Mouse (Mus musculus) adrenal gland, postnatal 25 days (tissue): Measurements from ENCODE around the gene Hoxc9. TPM values are rescaled to one million over a fixed set of nuclear protein-coding genes. Genes with fewer than 3 reads are reported as not detected.

Experiments used
- DNase-seq: peaks from one replicate; pipeline ENCODE4 v3.0.0; 2021; ENCODE audit warnings: mixed read lengths
- total RNA-seq: library from RNA; stranded (reverse); gene quantifications from 2 replicates; pipeline ENCODE4 v1.2.3, GENCODE M21; 2021

The Hoxc9 gene
- total RNA-seq, 1 experiment from 2014 or later: 0.85 TPM

- DNase-seq: no peak
These were observed 20.2 kb upstream of the Hoxc9 start for GRCm38 (mm10) chr15:102955833-102956640.

GRCm38 (mm10) chr15:102956906-102957305 lies 19.3 kb upstream of the Hoxc9 start:
- no peak for DNase-seq

- DNase-seq: no peak
These were observed 16.5 kb upstream of the Hoxc9 start for GRCm38 (mm10) chr15:102959663-102960191.

GRCm38 (mm10) chr15:102961728-102962127 lies 14.5 kb upstream of the Hoxc9 start:
- no peak for DNase-seq

- no peak for DNase-seq
These were observed 13.7 kb upstream of the Hoxc9 start for GRCm38 (mm10) chr15:102962492-102962891.

- DNase-seq: no peak
These were observed 13.0 kb upstream of the Hoxc9 start for GRCm38 (mm10) chr15:102963259-102963658.

GRCm38 (mm10) chr15:102963671-102964640 lies 12.3 kb upstream of the Hoxc9 start:
- DNase-seq: no peak

- DNase-seq: no peak
These were observed 11.0 kb upstream of the Hoxc9 start for GRCm38 (mm10) chr15:102965003-102965891.

- peak; percentile 89 for DNase-seq
These were observed 10.1 kb upstream of the Hoxc9 start for GRCm38 (mm10) chr15:102965892-102966775.

GRCm38 (mm10) chr15:102966776-102967311 lies 9.4 kb upstream of the Hoxc9 start, which contains the start of gene Hoxc10:
Gene Hoxc10, plus strand, starts transcription at chr15:102966796.
- no peak for DNase-seq

- DNase-seq: no peak
These were observed 9.0 kb upstream of the Hoxc9 start, which contains the start of gene Hoxc5 for GRCm38 (mm10) chr15:102967312-102967510. Gene Hoxc5, plus strand, starts transcription at chr15:102967443.

GRCm38 (mm10) chr15:102967511-102968397 lies 8.5 kb upstream of the Hoxc9 start:
- no peak for DNase-seq

GRCm38 (mm10) chr15:102969296-102969695 lies 6.9 kb upstream of the Hoxc9 start:
- DNase-seq: no peak

GRCm38 (mm10) chr15:102970740-102971139 lies 5.5 kb upstream of the Hoxc9 start:
- DNase-seq: no peak

GRCm38 (mm10) chr15:102972254-102972653 lies 4.0 kb upstream of the Hoxc9 start:
- DNase-seq: no peak

- no peak for DNase-seq
These were observed 3.5 kb upstream of the Hoxc9 start for GRCm38 (mm10) chr15:102972753-102973152.

- DNase-seq: no peak
These were observed 1.2 kb upstream of the Hoxc9 start for GRCm38 (mm10) chr15:102975034-102975433.

GRCm38 (mm10) chr15:102975688-102976111 lies 539 bp upstream of the Hoxc9 start:
- no peak for DNase-seq

GRCm38 (mm10) chr15:102976631-102977422 lies 588 bp downstream of the Hoxc9 start:
- no peak for DNase-seq
